Mouse (Mus musculus) liver, embryonic 14.5 days (tissue): ENCODE data around the gene Vps37d. TPM values are rescaled to one million over a fixed set of nuclear protein-coding genes. Genes with fewer than 3 reads are reported as not detected.

Source experiments
- ATAC-seq: fragments of 200-750 bp; cut with Nextera tagmentation; 2 replicates; pipeline ENCODE4 v1.8.0; 2017; ENCODE audit warnings: moderate number of reproducible peaks, mild to moderate bottlenecking, moderate library complexity; ENCODE audit not compliant: insufficient read depth
- DNase-seq, 3 experiments: peaks; one replicate each; pipeline ENCODE4 v3.0.0-alpha.2; 2012 to 2013; ENCODE audit warnings: low read depth in 3 of 3, low spot score in 3 of 3
- H3K27ac ChIP-seq: fragments of 300-500 bp; sonication (generic); 2 replicates; pipeline ENCODE4 v1.5.1; 2014; ENCODE audit warnings: moderate library complexity, mild to moderate bottlenecking, control low read depth, inconsistent platforms
- H3K27me3 ChIP-seq: fragments of 300-500 bp; sonication (generic); 2 replicates; pipeline ENCODE4 v1.6.1; 2014; ENCODE audit warnings: mild to moderate bottlenecking, low read length, moderate library complexity; ENCODE audit not compliant: control insufficient read depth, insufficient read depth
- H3K36me3 ChIP-seq: fragments of 300-500 bp; sonication (generic); replicated peaks from 2 replicates; pipeline ENCODE4 v1.6.1; 2014; ENCODE audit warnings: low read depth; ENCODE audit not compliant: control insufficient read depth, insufficient read depth
- H3K4me1 ChIP-seq, 2 experiments: fragments of 200-500 bp in 1 of 2; fragments of 300-500 bp in 1 of 2; sonication (generic) in 1 of 2; replicated peaks; 2 replicates each; pipeline ENCODE4 v1.6.1; 2012 to 2014; ENCODE audit warnings: antibody characterized with exemption in 1 of 2, inconsistent platforms in 1 of 2, low read length in 1 of 2; ENCODE audit not compliant: control insufficient read depth in 2 of 2, insufficient read depth in 2 of 2
- H3K4me2 ChIP-seq: fragments of 300-500 bp; sonication (generic); 2 replicates; pipeline ENCODE4 v1.6.1; 2014; ENCODE audit warnings: low read depth, mild to moderate bottlenecking, control low read depth, moderate library complexity
- H3K4me3 ChIP-seq, 2 experiments: fragments of 200-500 bp in 1 of 2; fragments of 300-500 bp in 1 of 2; sonication (generic) in 1 of 2; 2 replicates each; pipeline ENCODE4 v1.5.1; 2012 to 2014; ENCODE audit warnings: low read depth in 2 of 2, low read length in 2 of 2, mild to moderate bottlenecking in 2 of 2, control low read depth in 1 of 2, inconsistent platforms in 1 of 2, moderate library complexity in 1 of 2; ENCODE audit not compliant: insufficient read depth in 1 of 2
- H3K9ac ChIP-seq: fragments of 300-500 bp; sonication (generic); replicated peaks from 2 replicates; pipeline ENCODE4 v1.6.1; 2014; ENCODE audit warnings: mild to moderate bottlenecking, control low read depth, moderate library complexity
- H3K9me3 ChIP-seq: fragments of 300-500 bp; sonication (generic); 2 replicates; pipeline ENCODE4 v1.6.1; 2016; ENCODE audit warnings: low read length, mixed read lengths; ENCODE audit not compliant: control insufficient read depth
- CTCF ChIP-seq: IDR thresholded peaks from 2 replicates; pipeline ENCODE4 v1.5.1; 2016; ENCODE audit warnings: antibody characterized with exemption, low read depth, control low read depth
- EP300 ChIP-seq: IDR thresholded peaks from 2 replicates; pipeline ENCODE4 v1.6.1; 2016; ENCODE audit warnings: antibody characterized with exemption, low read depth
- WGBS: fragments of 180-500 bp; shearing (Covaris S2); extraction: QIAGEN DNeasy Blood & Tissue Kit; methylation state at CpG from one replicate; pipeline ENCODE4 v1.1.7; 2014; ENCODE audit not compliant: insufficient replicate concordance; 5-methylcytosine and 5-hydroxymethylcytosine counted together
- polyA plus RNA-seq, 2 experiments: library from polyadenylated mRNA; depleted of rRNA in 1 of 2; stranded (reverse) in 1 of 2; unstranded in 1 of 2; fragments of >200 nt; fragmentation: Nextera tagmentation in 1 of 2; extraction: Ambion mirVana in 1 of 2; gene quantifications; 2 replicates each; pipeline versions ENCODE4 v1.2.1 to v1.2.3; 2012 to 2014

The Vps37d gene
- polyA plus RNA-seq, 2 experiments: 0.06 to 0.30 TPM

DNA sequence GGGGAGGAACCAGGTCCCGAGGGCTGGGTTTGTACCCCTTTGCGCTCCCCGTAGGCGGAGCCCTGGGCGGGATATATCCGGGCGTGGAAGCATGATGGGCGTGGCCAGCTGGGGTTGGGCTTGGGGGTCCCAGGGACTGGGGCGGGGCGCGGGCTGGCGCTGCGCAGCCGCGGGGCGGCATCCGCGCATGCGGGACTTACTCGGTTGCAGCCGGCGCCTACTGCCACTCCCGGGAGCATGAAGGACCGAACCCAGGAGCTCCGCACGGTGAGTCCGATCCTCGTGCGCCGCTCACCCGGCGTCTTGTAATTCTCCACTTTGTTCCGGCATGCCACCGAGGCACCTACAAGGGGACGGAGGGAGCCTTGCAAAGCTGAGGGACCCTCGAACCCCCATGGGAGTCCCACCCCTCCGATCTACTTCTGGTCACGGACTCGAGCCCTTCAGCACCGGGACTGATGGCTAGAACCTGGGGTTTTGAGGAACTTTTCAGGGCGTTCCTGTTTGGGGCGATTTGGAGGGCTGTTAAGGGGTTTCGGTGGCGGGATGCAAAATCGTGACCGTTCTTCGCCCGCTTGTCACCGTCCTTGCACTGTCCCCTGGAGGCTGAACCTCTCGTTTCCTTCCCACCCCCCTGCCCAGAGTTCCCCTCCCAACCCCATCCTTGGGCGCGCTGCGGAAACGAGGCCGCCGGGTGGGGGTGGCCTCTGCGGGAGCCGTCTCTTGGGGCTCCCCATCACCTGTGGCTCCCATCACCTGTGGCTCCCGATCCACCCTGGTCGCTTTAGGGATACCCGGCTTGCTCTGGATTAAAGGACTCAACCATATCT lies 54.5 kb downstream of the Vps37d start, which contains the start of gene Stx1a:
TSS of gene Stx1a (plus strand) at position 139 of the 830 bp plus-strand sequence.
- WGBS: under 1% methylated on average over 61 of the region's 61 CpGs
- TF ChIP-seq CTCF: no peak
- no peak for TF ChIP-seq EP300
- peak within 1 kb of the TSS; percentile 78 for H3K4me2 ChIP-seq
- peaks cover 5 to 17% of the 10 kb centered on the region in 2 experiments; a peak in 3 of 4 replicates for H3K4me1 ChIP-seq
- peak; percentile 85 for ATAC-seq
- no peaks in the 10 kb centered on the region for H3K9me3 ChIP-seq
- peaks cover 10% of the 10 kb centered on the region for H3K27me3 ChIP-seq
- H3K4me3 ChIP-seq: peak within 1 kb of the TSS; percentile 56
- peak within 1 kb of the TSS; percentile 45 for H3K9ac ChIP-seq
- DNase-seq: peak; percentile 56 to 70 (median 61)
- H3K36me3 ChIP-seq: no peaks in the 10 kb centered on the region
- no peak within 1 kb of the TSS for H3K27ac ChIP-seq

Other genes with a start within 250 kb of the Vps37d start
- gene Tmem270, start 171.5 kb downstream of the Vps37d start, polyA plus RNA-seq (2012; rRNA removed): 0.04 TPM in 1 of 2 replicates, not detected in the other
- gene Tmem270, start 171.5 kb downstream of the Vps37d start, polyA plus RNA-seq (2014; fragmentation: Nextera tagmentation; extraction: Ambion mirVana): not detected in 2 replicates
- 148 and 152 TPM in 2 replicates for gene Cldn13, start 162.7 kb downstream of the Vps37d start, polyA plus RNA-seq (2012; rRNA removed)
- 288 and 296 TPM in 2 replicates for gene Cldn13, start 162.7 kb downstream of the Vps37d start, polyA plus RNA-seq (2014; fragmentation: Nextera tagmentation; extraction: Ambion mirVana)
- 7.1 and 7.9 TPM in 2 replicates for gene Mettl27, start 145.9 kb downstream of the Vps37d start, polyA plus RNA-seq (2012; rRNA removed)
- 14.4 and 16.3 TPM in 2 replicates for gene Mettl27, start 145.9 kb downstream of the Vps37d start, polyA plus RNA-seq (2014; fragmentation: Nextera tagmentation; extraction: Ambion mirVana)
- gene Cldn4, start 131.3 kb downstream of the Vps37d start, polyA plus RNA-seq (2012; rRNA removed): 0.35 and 0.39 TPM in 2 replicates
- gene Cldn4, start 131.3 kb downstream of the Vps37d start, polyA plus RNA-seq (2014; fragmentation: Nextera tagmentation; extraction: Ambion mirVana): 0.29 TPM in 2 replicates
- gene Cldn3, start 92.1 kb downstream of the Vps37d start, polyA plus RNA-seq (2012; rRNA removed): 0.47 and 0.73 TPM in 2 replicates
- 0.43 and 0.47 TPM in 2 replicates for gene Cldn3, start 92.1 kb downstream of the Vps37d start, polyA plus RNA-seq (2014; fragmentation: Nextera tagmentation; extraction: Ambion mirVana)
- 27.0 and 27.9 TPM in 2 replicates for gene Abhd11, start 69.1 kb downstream of the Vps37d start, polyA plus RNA-seq (2012; rRNA removed)
- gene Abhd11, start 69.1 kb downstream of the Vps37d start, polyA plus RNA-seq (2014; fragmentation: Nextera tagmentation; extraction: Ambion mirVana): 23.1 and 25.1 TPM in 2 replicates
- gene Stx1a, start 54.8 kb downstream of the Vps37d start, polyA plus RNA-seq (2012; rRNA removed): 2.0 and 2.3 TPM in 2 replicates
- gene Stx1a, start 54.8 kb downstream of the Vps37d start, polyA plus RNA-seq (2014; fragmentation: Nextera tagmentation; extraction: Ambion mirVana): 0.72 and 0.73 TPM in 2 replicates
- 9.5 and 12.1 TPM in 2 replicates for gene Dnajc30, start 14.1 kb downstream of the Vps37d start, polyA plus RNA-seq (2012; rRNA removed)
- gene Dnajc30, start 14.1 kb downstream of the Vps37d start, polyA plus RNA-seq (2014; fragmentation: Nextera tagmentation; extraction: Ambion mirVana): 13.3 and 14.2 TPM in 2 replicates
- 36.7 and 43.3 TPM in 2 replicates for gene Bud23, start 13.3 kb downstream of the Vps37d start, polyA plus RNA-seq (2012; rRNA removed)
- 46.0 and 50.1 TPM in 2 replicates for gene Bud23, start 13.3 kb downstream of the Vps37d start, polyA plus RNA-seq (2014; fragmentation: Nextera tagmentation; extraction: Ambion mirVana)
- gene Mlxipl, start 11.6 kb upstream of the Vps37d start, polyA plus RNA-seq (2012; rRNA removed): 14.7 and 18.5 TPM in 2 replicates
- gene Mlxipl, start 11.6 kb upstream of the Vps37d start, polyA plus RNA-seq (2014; fragmentation: Nextera tagmentation; extraction: Ambion mirVana): 6.6 and 8.4 TPM in 2 replicates
- gene Tbl2, start 71.4 kb upstream of the Vps37d start, polyA plus RNA-seq (2012; rRNA removed): 4.4 and 5.5 TPM in 2 replicates
- gene Tbl2, start 71.4 kb upstream of the Vps37d start, polyA plus RNA-seq (2014; fragmentation: Nextera tagmentation; extraction: Ambion mirVana): 9.8 and 10.2 TPM in 2 replicates
- 9.7 and 10.0 TPM in 2 replicates for gene Bcl7b, start 90.0 kb upstream of the Vps37d start, polyA plus RNA-seq (2012; rRNA removed)
- gene Bcl7b, start 90.0 kb upstream of the Vps37d start, polyA plus RNA-seq (2014; fragmentation: Nextera tagmentation; extraction: Ambion mirVana): 25.6 and 26.7 TPM in 2 replicates
- gene Baz1b, start 109.0 kb upstream of the Vps37d start, polyA plus RNA-seq (2012; rRNA removed): 14.3 and 20.7 TPM in 2 replicates
- gene Baz1b, start 109.0 kb upstream of the Vps37d start, polyA plus RNA-seq (2014; fragmentation: Nextera tagmentation; extraction: Ambion mirVana): 18.2 and 22.3 TPM in 2 replicates
- gene Fzd9, start 173.0 kb upstream of the Vps37d start, polyA plus RNA-seq (2012; rRNA removed): 0.19 and 0.24 TPM in 2 replicates
- gene Fzd9, start 173.0 kb upstream of the Vps37d start, polyA plus RNA-seq (2014; fragmentation: Nextera tagmentation; extraction: Ambion mirVana): 0.25 TPM in 1 of 2 replicates, not detected in the other